Mouse (Mus musculus) small intestine, adult 2 months (tissue): Measurements from ENCODE around the gene Abhd17b. TPM values are rescaled to one million over a fixed set of nuclear protein-coding genes. Genes with fewer than 3 reads are reported as not detected.
A peak's percentile ranks its signal among the peaks of the same experiment; 100 is the strongest.

Experiments
- H3K27ac ChIP-seq: fragments of 200-500 bp; 2 replicates; pipeline ENCODE4 v1.5.1; 2012; ENCODE audit warnings: low read depth, low read length, control low read depth, inconsistent platforms; ENCODE audit not compliant: insufficient read depth
- H3K27me3 ChIP-seq: fragments of 200-500 bp; 2 replicates; pipeline ENCODE4 v1.6.1; 2012; ENCODE audit warnings: mild to moderate bottlenecking, moderate library complexity, low read length, inconsistent platforms; ENCODE audit not compliant: control insufficient read depth, insufficient read depth
- H3K36me3 ChIP-seq: fragments of 200-500 bp; 2 replicates; pipeline ENCODE4 v1.6.1; 2012; ENCODE audit warnings: mild to moderate bottlenecking, low read length, control low read depth, inconsistent platforms; ENCODE audit not compliant: control insufficient read depth, insufficient read depth
- H3K4me1 ChIP-seq: fragments of 200-500 bp; 2 replicates; pipeline ENCODE4 v1.6.1; 2012; ENCODE audit warnings: low read length, inconsistent platforms, mixed read lengths; ENCODE audit not compliant: control insufficient read depth, insufficient read depth, insufficient read length
- H3K4me3 ChIP-seq: fragments of 200-500 bp; 2 replicates; pipeline ENCODE4 v1.5.1; 2012; ENCODE audit warnings: low read depth, mild to moderate bottlenecking, control low read depth, inconsistent platforms, low read length, moderate library complexity
- CTCF ChIP-seq: fragments of 200-500 bp; IDR thresholded peaks from 2 replicates; pipeline ENCODE4 v1.5.1; 2012; ENCODE audit warnings: low read depth, mild to moderate bottlenecking, control low read depth, inconsistent platforms, low read length, moderate library complexity, mixed read lengths; ENCODE audit not compliant: insufficient replicate concordance, insufficient read length; ENCODE audit errors: extremely low read depth
- POLR2A ChIP-seq: fragments of 200-500 bp; IDR thresholded peaks from 2 replicates; pipeline ENCODE4 v1.6.1; 2012; ENCODE audit warnings: low read depth, mild to moderate bottlenecking, control low read depth, inconsistent platforms, low read length, moderate library complexity
- WGBS: fragments of 180-500 bp; shearing (Covaris S2); methylation state at CpG from one replicate; pipeline ENCODE4 v1.1.7; 2018; 5-methylcytosine and 5-hydroxymethylcytosine counted together
- polyA plus RNA-seq: library from polyadenylated mRNA; depleted of rRNA; stranded (reverse); fragments of >200 nt; gene quantifications from 2 replicates; pipeline ENCODE4 v1.2.3, GENCODE M21; 2012; rRNA removed

Gene Abhd17b
- 7.5 and 15.2 TPM in 2 replicates for polyA plus RNA-seq

DNA sequence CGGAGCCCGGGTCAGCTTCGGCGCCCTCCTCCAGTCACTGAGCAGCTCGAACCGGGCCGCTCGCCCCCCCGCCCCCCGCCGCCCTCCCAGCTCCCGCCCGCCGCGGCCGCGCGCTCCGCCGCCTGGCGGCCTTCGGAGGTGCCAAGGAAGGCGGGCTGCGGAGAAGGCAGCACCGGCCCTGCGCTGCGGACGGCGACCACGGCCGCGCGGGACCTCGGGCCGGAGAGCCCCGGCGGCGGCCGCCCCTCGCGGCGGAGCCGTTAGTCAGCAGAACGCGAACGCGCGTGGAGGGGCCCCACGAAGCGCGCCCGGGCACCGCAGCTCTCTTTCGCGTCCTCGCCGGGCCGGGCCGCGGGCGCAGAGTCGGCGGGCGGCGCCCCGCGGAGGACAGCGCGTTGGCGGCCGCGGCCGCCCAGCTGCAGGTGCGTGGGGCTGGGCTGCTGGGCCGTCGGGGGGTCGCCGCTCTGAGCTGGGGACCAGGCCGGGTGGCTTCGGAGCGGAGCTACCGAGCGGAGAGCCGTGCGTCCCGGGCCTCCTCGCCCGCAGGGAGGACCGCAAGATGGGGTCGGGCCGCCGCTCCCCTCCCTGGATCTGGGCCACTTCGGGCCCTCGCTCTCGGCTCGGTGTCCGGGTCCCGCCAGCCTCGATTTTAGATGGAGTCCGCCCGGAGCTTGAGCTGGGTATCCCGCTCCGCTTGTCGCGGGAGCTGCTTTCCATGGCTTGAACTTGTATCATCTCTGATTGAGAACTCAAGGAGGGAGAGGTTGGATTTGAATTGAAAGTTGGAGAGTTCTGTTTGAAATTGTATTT is at the start of gene Abhd17b:
Gene Abhd17b (plus strand): TSS at position 14 of the 810 bp plus-strand sequence.
- peak within 1 kb of the TSS; percentile 90 for H3K27ac ChIP-seq
- TF ChIP-seq CTCF (peak; percentile 27; the same call in 1 of the 2 replicates), POLR2A (peak; percentile 58; the same call in 1 of the 2 replicates)
- H3K4me3 ChIP-seq: peak within 1 kb of the TSS; percentile 100
- under 1% methylated on average over 96 of the region's 105 CpGs for WGBS
- no peaks in the 10 kb centered on the region for H3K27me3 ChIP-seq
- H3K36me3 ChIP-seq: no peaks in the 10 kb centered on the region
- H3K4me1 ChIP-seq: peaks cover 3% of the 10 kb centered on the region; the same call in 1 of the 2 replicates

DNA sequence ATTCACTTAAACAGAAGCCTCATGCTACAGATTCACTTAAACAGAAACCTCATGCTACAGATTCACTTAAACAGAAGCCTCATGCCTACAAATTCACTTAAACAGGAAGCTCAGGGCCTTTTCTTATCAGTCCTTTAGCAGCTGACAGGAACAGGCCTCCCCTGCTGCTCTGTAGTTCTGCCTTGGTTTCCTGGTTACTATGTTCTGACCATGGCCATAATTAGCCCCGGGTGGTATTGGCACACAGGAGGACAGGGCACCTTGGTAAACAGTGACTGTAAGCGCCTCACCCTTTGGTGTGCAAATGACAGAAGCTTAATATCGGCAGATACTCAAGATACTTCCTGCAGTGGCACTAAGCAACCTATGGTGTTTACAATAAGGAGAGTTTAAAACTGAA is 49.1 kb upstream of the Abhd17b start:
- Histone ChIP-seq H3K4me1 (peaks cover 13% of the 10 kb centered on the region; the same call in 1 of the 2 replicates), H3K36me3 (no peaks in the 10 kb centered on the region), H3K4me3 (no peak overlapping the region), H3K27ac (peak overlapping the region; percentile 49), H3K27me3 (no peaks in the 10 kb centered on the region)
- WGBS: 20% methylated on average over 3 of the region's 3 CpGs
- TF ChIP-seq POLR2A: no peak
- no peak for TF ChIP-seq CTCF

DNA sequence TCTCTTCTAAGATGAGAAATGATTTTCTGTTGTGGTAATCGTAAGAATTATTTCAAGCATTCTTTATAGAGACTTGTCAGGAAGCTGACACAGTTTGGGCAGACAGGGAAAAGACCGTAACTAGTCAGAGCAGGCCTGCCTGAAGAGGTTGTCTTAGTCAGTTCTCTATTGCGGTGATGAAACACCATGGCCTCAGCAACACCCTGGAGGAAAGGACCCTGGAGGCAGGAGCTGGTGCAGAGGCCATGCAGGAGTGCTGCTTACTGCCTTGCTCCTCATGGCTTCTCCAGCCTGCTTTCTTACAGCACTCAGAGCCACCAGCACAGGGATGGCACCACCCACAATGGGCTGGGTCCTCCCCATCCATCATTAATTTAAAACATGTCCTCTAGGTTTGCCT is 47.7 kb upstream of the Abhd17b start:
- no peak overlapping the region for H3K4me3 ChIP-seq
- no peaks in the 10 kb centered on the region for H3K27me3 ChIP-seq
- H3K27ac ChIP-seq: no peak overlapping the region
- no peaks in the 10 kb centered on the region for H3K36me3 ChIP-seq
- H3K4me1 ChIP-seq: peaks cover 13% of the 10 kb centered on the region; the same call in 1 of the 2 replicates
- TF ChIP-seq CTCF: no peak
- WGBS: 93% methylated on average over 3 of the region's 3 CpGs

DNA sequence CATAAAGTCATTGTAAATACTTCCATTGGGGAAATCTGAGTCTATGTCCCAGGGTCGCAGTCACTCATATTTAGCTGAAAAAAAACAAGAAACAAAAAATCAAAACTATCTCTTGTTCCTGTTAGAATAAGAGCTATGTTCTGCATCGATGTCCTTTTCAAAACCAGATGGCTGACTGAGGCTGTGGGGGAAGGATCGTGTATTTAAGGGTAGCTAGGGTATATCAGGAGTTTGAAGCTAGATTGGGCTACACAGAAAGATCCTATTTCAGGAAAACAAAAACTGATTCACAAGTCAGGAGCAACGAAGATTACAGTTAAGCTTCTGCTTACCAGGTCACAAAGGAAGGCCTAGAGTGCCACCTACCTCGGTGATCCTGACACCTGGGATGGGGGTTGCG is 42.7 kb upstream of the Abhd17b start:
- 0 out of 2 replicates have a peak, but pooled peaks cover 2% of the 10 kb centered on the region for H3K4me1 ChIP-seq
- no peak overlapping the region for H3K27ac ChIP-seq
- H3K27me3 ChIP-seq: no peaks in the 10 kb centered on the region
- H3K36me3 ChIP-seq: no peaks in the 10 kb centered on the region
- TF ChIP-seq POLR2A: no peak
- no peak for TF ChIP-seq CTCF
- H3K4me3 ChIP-seq: no peak overlapping the region
- 86% methylated on average over 6 of the region's 6 CpGs for WGBS

DNA sequence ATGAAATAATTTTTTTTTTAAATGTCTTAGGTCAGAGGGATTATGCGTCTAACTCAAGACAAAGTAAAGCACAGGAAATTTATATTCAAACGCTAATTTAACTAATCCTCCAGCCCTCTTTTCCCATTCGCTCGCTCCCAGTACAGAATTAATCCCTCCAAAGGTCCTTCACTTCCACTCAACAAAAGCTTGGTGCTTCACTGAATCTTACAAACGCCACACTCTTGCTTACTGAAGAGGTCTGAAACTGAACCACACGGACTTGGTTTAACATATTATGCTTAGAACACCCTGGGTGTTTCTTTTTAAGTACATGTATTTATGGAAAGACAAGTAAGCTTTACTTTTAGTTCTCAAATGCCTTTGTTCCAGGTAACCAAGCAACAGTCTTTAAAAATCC is 41.7 kb upstream of the Abhd17b start:
- no peak for TF ChIP-seq CTCF
- TF ChIP-seq POLR2A: no peak
- H3K27ac ChIP-seq: no peak overlapping the region
- H3K4me3 ChIP-seq: no peak overlapping the region
- H3K27me3 ChIP-seq: no peaks in the 10 kb centered on the region
- no peaks in the 10 kb centered on the region; the same call in 1 of the 2 replicates for H3K4me1 ChIP-seq
- no peaks in the 10 kb centered on the region; the same call in 1 of the 2 replicates for H3K36me3 ChIP-seq
- 88% methylated on average over 6 of the region's 6 CpGs for WGBS

DNA sequence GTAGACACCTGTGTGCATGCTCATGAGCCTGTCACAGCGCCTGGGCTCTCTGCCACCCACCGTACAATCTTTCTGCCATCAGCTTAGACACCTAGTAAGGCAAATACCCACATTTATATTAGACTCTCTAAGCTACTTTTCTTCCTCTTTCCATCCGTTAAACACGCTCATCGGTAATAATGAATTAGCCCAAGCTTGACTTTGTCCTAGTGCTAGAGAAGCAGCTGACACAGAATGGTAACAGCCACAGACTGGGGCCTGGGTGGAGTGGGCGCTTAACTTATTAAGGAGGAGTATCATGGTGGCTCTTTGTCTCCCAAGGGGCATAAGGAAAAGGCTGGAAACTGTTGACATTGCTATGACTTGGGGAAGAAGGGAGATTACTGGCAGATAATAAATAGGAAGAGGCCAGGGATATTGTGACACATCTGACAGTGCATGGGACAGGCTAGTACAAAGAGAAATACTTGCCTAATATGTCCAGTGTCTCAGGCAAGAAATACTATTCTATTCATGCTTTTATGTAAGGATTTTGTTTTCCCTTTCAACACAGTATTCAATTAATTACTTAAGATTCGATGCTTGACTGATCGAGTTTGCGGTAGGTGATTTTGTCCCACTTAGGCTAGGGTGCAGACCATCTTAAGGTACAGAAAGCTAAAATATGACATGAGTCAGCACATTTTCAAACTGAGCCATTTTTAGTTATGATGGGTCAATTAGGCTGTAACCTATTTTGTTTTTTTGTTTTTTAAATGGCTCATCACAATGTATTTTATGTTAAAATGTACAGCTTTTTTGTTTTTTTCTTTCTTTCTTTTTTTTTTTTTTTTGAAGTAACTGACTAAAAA is 41.0 kb upstream of the Abhd17b start:
- Histone ChIP-seq H3K36me3 (no peaks in the 10 kb centered on the region; the same call in 1 of the 2 replicates), H3K4me3 (no peak overlapping the region), H3K4me1 (no peaks in the 10 kb centered on the region; the same call in 1 of the 2 replicates), H3K27ac (no peak overlapping the region), H3K27me3 (no peaks in the 10 kb centered on the region)
- TF ChIP-seq POLR2A: no peak
- no peak for TF ChIP-seq CTCF
- 93% methylated on average over 9 of the region's 9 CpGs for WGBS
